Mouse (Mus musculus) midbrain, embryonic 15.5 days (tissue): Measurements from ENCODE around the gene Cflar. TPM values are rescaled to one million over a fixed set of nuclear protein-coding genes. Genes with fewer than 3 reads are reported as not detected.
"Not testable (repeated sequence)": the region's sequence is repeated elsewhere in the genome, so short reads cannot be mapped to it uniquely, and the experiment has no call there.

Experiments
- ATAC-seq: fragments of 200-750 bp; cut with Nextera tagmentation; replicated peaks from 2 replicates; pipeline ENCODE4 v1.8.0; 2017; ENCODE audit warnings: moderate TSS enrichment
- H3K27ac ChIP-seq: fragments of 300-500 bp; sonication (generic); 2 replicates; pipeline ENCODE4 v1.5.1; 2015; ENCODE audit warnings: mild to moderate bottlenecking, inconsistent platforms
- H3K27me3 ChIP-seq: fragments of 300-500 bp; sonication (generic); replicated peaks from 2 replicates; pipeline ENCODE4 v1.6.1; 2015; ENCODE audit warnings: inconsistent platforms
- H3K36me3 ChIP-seq: fragments of 300-500 bp; sonication (generic); replicated peaks from 2 replicates; pipeline ENCODE4 v1.6.1; 2015; ENCODE audit warnings: inconsistent platforms
- H3K4me1 ChIP-seq: fragments of 300-500 bp; sonication (generic); 2 replicates; pipeline ENCODE4 v1.6.1; 2015; ENCODE audit warnings: inconsistent platforms
- H3K4me2 ChIP-seq: fragments of 300-500 bp; sonication (generic); 2 replicates; pipeline ENCODE4 v1.6.1; 2015; ENCODE audit warnings: inconsistent platforms, mild to moderate bottlenecking, moderate library complexity
- H3K4me3 ChIP-seq: fragments of 300-500 bp; sonication (generic); 2 replicates; pipeline ENCODE4 v1.5.1; 2015; ENCODE audit warnings: mild to moderate bottlenecking, inconsistent platforms
- H3K9ac ChIP-seq: fragments of 300-500 bp; sonication (generic); 2 replicates; pipeline ENCODE4 v1.6.1; 2015; ENCODE audit warnings: mild to moderate bottlenecking, inconsistent platforms
- H3K9me3 ChIP-seq: fragments of 300-500 bp; sonication (generic); 2 replicates; pipeline ENCODE4 v1.6.1; 2016; ENCODE audit warnings: inconsistent platforms
- WGBS: fragments of 180-500 bp; shearing (Covaris S2); methylation state at CpG from one replicate; pipeline ENCODE4 v1.1.7; 2015; ENCODE audit warnings: mixed read lengths; 5-methylcytosine and 5-hydroxymethylcytosine counted together
- polyA plus RNA-seq: library from polyadenylated mRNA; unstranded; fragments of >200 nt; fragmentation: Nextera tagmentation; extraction: Ambion mirVana; gene quantifications from 2 replicates; pipeline ENCODE4 v1.2.1, GENCODE M21; 2015

Cflar gene
- polyA plus RNA-seq, 1 experiment from 2014 or later = 16.1 TPM

GRCm38 (mm10) chr1:58800644-58801043, 89.3 kb downstream of the Cflar start:
- H3K27ac ChIP-seq, ATAC-seq, H3K4me3 ChIP-seq, H3K36me3 ChIP-seq, H3K9ac ChIP-seq, H3K4me1 ChIP-seq, H3K9me3 ChIP-seq, H3K27me3 ChIP-seq, H3K4me2 ChIP-seq: not testable (repeated sequence)
- 77% methylated on average over 7 of the region's 7 CpGs for WGBS

GRCm38 (mm10) chr1:58801558-58802285, 90.4 kb downstream of the Cflar start:
- H3K9me3 ChIP-seq = no peaks in the 10 kb centered on the region
- no peaks in the 10 kb centered on the region for H3K4me1 ChIP-seq
- no peak overlapping the region for H3K27ac ChIP-seq
- no peak overlapping the region for H3K9ac ChIP-seq
- 95% methylated on average over 8 of the region's 8 CpGs for WGBS
- H3K27me3 ChIP-seq = no peaks in the 10 kb centered on the region
- H3K4me2 ChIP-seq = no peak overlapping the region
- H3K36me3 ChIP-seq = no peaks in the 10 kb centered on the region
- ATAC-seq = no peak
- H3K4me3 ChIP-seq = no peak overlapping the region

GRCm38 (mm10) chr1:58802322-58803273, 91.3 kb downstream of the Cflar start:
- H3K27ac ChIP-seq = no peak overlapping the region
- WGBS = 82% methylated on average over 18 of the region's 18 CpGs
- no peak overlapping the region for H3K9ac ChIP-seq

GRCm38 (mm10) chr1:58803531-58803930, 92.2 kb downstream of the Cflar start:
- WGBS = 90% methylated on average over 6 of the region's 6 CpGs

More at GRCm38 (mm10) chr1:58802322-58803273, 91.3 kb downstream of the Cflar start:
- Histone ChIP-seq H3K4me1 (no peaks in the 10 kb centered on the region), H3K4me2 (no peak overlapping the region), H3K9me3 (no peaks in the 10 kb centered on the region), H3K36me3 (no peaks in the 10 kb centered on the region), H3K4me3 (no peak overlapping the region), H3K27me3 (no peaks in the 10 kb centered on the region)
- no peak for ATAC-seq

GRCm38 (mm10) chr1:58806651-58807050, 95.3 kb downstream of the Cflar start:
- ATAC-seq = no peak
- no peak overlapping the region for H3K9ac ChIP-seq
- WGBS = 87% methylated on average over 3 of the region's 3 CpGs
- no peak overlapping the region for H3K4me2 ChIP-seq
- H3K9me3 ChIP-seq = no peaks in the 10 kb centered on the region
- no peak overlapping the region for H3K4me3 ChIP-seq
- no peaks in the 10 kb centered on the region for H3K4me1 ChIP-seq
- H3K36me3 ChIP-seq = no peaks in the 10 kb centered on the region
- no peak overlapping the region for H3K27ac ChIP-seq
- no peaks in the 10 kb centered on the region for H3K27me3 ChIP-seq

More at GRCm38 (mm10) chr1:58803531-58803930, 92.2 kb downstream of the Cflar start:
- no peak overlapping the region for H3K27ac ChIP-seq
- no peaks in the 10 kb centered on the region for H3K27me3 ChIP-seq
- no peaks in the 10 kb centered on the region for H3K4me1 ChIP-seq
- no peak overlapping the region for H3K4me2 ChIP-seq
- ATAC-seq = no peak
- H3K9me3 ChIP-seq = no peaks in the 10 kb centered on the region
- H3K4me3 ChIP-seq = no peak overlapping the region
- H3K9ac ChIP-seq = no peak overlapping the region
- H3K36me3 ChIP-seq = no peaks in the 10 kb centered on the region

Other genes starting within 250 kb of the Cflar start
- 21.3 and 22.1 TPM in 2 replicates for gene Orc2, start 206.4 kb upstream of the Cflar start, polyA plus RNA-seq
- 13.7 and 15.6 TPM in 2 replicates for gene Fam126b, start 125.2 kb upstream of the Cflar start, polyA plus RNA-seq
- gene Ndufb3, start 125.1 kb upstream of the Cflar start, polyA plus RNA-seq = 147 and 170 TPM in 2 replicates
- gene Als2cr12, start 15.5 kb upstream of the Cflar start, polyA plus RNA-seq = not detected in 2 replicates
- gene Casp8, start 83.9 kb downstream of the Cflar start, polyA plus RNA-seq = 5.3 and 5.5 TPM in 2 replicates